Mouse (Mus musculus): ENCODE results near the gene Dcxr.

DNA sequence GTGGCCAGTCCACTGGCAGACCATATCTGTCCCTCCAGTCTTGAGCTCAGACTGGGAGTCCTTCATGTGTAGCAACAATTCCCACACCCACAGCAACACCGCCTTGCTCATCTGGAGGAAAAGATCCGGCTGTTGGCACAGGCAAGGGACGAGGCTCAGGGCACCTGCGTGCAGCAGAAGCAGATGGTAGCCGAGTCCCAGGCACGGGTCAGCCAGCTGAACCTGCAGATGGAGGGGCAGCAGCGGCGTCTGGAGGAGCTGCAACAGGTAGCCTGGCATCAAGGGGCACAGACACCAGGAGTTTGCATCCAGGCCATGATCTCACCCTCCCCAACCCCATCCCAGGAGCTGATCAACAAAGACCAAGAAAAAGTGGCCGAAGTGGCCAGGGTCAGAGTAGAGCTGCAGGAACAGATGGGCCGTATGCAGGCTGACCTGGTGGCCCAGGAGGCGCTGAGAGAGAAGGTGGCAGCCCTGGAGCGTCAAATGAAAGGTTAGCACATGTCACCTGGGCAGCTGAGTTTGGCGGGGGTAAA lies 7.2 kb downstream of the Dcxr start:
- TF ChIP-seq POLR2A (IDR thresholded peaks at IDR 0.05; ENCODE audit: low read depth, low read length) (no peak), CTCF (IDR thresholded peaks at IDR 0.05; ENCODE audit: extremely low read depth, insufficient read length, insufficient replicate concordance, low read depth, low read length) (no peak)
